Mouse (Mus musculus): ENCODE data around the gene Plp2.

The Plp2 gene

DNA sequence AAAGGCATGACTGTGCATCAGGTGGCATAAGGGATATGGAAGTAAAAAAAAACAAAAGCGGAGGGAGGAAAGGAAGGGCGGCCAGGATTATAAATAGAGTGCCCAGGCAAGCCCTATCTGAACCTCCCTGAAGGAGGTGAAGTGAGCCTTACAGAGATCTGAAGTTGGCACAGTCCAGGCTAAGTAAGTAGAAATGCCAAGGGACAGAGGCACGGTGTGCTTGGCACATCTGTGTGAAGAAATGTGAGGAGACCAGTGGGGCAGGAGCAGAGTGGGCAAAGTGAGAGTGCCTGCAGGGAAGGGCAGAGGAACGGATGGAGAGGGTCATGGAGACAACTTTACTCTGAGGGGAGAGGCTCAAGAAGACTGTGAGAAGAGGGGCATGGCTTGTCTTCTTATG is 10.1 kb downstream of the Plp2 start:
- DNase-seq (ENCODE audit: low spot score): no peak

DNA sequence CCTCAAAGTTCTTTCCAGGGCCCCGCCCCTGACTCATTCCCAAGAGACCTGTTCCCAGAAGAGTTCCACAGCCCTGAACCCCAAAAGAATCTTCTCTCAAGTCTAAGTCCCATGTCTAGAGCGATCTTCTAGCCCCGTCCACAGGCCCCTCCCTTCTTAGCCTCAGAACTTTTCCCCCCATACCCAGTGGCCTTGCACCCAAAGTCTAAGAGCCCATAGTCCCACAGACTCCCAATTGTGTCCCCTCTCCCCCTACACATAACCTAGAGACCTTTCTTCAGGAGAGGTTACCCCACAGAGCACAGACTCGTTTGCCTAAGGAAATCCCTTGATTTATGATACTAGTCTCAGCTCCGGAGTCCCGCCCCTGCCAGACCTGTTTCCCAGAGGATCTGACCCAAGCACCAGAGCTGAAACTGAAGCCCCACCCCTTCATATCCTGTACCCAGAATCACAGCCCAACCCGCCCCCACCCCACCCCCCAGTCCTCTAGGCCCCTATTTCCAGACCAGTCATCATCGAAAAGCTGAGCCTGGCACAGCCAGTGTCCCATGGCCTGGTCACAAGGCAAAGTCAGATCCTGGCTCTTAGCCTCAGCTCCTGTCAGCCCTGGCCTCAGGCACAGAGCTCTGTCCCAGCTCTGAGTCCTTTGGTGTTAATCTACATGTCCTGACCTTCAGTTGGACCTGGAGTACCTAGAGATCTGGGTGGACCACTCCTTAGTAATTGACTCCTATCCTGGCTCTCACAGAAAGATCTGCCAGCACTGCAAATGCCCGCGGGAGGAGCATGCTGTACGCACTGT is 12.2 kb downstream of the Plp2 start:
- no peak for DNase-seq (ENCODE audit: low spot score)

DNA sequence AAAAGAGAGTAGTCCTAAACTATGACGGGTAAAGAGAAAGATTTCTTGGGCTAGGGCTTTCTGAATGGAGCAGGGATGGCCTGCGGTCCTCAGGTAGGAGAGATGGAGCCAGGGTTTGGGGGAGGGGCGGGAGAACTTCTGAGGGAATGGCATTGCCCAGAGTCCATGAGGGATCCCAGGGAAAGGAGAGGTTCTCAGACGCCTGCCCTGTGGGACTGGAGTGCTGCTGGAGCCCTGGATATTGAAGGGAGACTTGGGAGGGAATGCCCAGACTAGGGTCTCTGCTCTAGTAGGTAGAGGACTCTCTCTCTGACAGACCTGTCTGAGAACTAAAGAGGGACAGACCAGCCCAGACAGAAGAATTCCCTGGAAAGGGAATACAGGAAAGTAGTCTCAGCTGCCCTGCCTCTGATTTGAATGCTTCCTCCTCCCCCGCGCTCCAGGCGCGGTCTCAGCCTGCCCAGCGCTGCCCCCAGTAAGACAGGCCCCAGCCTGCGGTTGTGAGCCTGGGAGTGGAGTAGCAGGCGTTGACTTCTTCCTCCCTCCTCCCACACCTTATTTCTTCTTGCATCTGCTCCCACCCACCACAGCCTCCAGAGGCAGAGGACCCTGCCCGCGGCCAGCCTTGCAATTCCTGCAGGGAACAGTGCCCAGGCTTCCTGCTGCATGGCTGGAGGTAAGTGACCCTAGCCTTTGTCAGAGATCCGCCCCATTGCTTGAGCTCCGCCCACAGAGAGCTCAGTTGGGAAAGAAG is 13.0 kb downstream of the Plp2 start:
- DNase-seq (ENCODE audit: low spot score): peak; percentile 63

DNA sequence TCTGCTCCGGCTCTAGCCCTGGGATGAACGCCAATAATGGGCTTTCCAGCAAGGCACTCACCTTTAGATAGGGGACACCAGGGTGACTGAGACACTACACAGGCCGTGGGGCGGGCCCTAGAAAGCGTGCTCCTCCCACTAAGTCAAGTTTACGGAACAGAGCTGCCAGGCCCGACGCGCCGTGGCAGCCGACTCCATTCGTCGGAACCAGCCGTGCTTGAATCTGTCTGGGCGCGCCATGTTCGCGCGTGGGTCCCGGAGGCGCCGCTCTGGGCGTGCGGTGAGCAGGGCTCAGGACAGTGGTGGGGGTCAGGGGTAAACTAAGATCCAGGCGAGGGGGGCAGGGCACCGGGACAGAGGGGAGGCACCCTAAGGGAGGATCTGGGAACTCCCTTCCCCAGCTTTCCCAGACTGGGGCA is 14.0 kb downstream of the Plp2 start, which contains the start of gene Prickle3:
Prickle3 (plus strand) TSS at position 40 of the 419 bp plus-strand sequence.
- no peak for DNase-seq (ENCODE audit: low spot score)

DNA sequence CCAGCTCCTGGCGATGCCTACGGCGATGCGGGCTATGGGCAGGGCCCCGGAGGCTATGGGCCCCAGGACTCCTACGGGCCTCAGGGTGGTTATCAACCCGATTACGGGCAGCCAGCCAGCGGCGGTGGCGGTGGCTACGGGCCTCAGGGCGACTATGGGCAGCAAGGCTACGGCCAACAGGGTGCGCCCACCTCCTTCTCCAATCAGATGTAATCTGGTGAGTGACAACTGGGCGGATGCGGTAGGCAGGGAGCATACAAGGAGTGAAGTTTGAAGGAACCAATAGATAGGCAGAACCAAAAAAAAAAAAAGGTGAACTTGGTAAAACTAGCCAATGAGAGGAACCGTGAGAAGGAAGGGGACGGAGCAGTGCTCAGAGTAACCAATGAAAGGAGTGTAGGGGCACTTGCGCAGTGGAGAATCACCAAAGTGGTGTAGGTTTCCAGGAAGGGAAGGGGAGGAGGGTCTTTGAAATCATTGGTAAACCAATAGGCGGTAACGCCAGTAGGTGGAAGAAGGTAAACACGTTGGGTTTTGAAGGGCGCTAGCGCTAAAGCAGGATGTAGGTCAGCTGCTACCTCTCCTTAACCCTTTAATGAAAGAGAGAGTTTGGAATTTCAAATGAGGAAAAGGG is 22.4 kb downstream of the Plp2 start:
- DNase-seq (ENCODE audit: low spot score): peak; percentile 89

DNA sequence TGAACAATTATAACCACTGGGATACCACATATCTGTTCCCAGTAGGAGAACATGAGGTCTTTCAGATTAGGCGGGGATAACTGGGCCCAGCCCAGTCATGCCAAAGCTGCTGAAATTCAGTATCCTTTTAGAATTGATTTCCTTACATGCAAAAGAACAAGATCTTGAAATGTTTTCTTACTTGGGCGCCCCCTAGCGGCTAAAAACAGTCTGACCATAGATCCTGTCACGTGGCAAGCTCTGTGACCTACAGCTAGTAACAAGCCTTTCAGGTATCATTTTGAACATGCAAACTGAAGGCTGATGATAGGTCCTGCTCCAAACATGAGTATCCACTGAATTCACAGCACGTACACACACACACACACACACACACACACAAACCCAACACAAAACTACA is 25.8 kb downstream of the Plp2 start:
- DNase-seq (ENCODE audit: low spot score): peak; percentile 88

DNA sequence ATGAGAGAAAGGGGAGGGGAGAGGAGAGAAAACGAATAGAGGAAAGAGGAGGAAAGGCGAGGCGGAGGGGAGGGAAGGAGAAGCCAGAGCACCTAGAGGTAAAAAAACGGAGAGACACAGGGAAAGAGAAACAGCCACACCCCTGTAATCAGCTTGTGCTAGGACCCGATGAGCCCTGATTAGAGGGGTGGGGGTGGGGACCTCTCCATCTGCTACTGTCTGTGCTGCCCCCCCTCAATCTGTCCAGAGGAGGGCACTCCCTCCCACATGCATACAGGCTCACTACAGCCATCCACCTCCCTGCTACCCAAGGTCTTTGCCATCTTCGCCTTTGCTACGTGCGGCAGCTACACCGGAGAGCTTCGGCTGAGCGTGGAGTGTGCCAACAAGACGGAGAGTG is 30.4 kb downstream of the Plp2 start:
- no peak for DNase-seq (ENCODE audit: low spot score)

DNA sequence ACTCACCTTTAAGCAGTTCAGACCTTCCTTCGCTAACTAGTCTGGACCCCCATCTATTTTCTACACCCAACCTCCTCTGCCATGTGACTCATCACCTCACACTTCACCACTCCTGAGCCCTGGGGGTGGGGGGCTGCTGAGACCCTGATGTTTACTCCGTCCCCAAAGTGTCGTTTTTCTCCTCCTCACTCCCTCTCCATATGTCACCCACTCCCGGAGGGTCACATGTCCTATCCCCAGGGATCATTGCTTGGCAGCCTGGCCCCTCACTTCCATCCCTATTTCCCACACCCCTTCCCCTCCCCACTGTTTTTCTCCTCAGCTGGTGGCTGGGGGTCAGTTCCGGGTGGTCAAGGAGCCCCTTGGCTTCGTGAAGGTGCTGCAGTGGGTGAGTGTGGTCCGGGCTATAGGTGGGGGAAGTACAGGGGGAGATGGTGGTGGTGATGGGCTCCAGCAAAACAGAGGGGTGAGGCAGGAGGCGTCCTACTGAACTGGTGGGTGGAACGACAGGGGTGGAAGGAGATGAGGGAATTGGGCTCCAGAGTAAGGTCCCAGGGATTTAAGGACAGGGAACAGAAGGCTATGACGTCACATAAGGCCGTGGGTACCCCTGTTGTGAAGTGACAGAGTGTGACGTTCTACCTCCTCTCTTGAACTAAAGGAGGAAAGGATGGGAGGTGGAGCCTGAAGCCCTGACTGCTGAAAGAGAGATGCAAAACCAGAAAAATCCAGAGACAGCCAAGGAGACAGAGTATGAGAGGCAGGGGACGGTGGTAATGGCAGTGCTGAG is 31.5 kb downstream of the Plp2 start:
- no peak for DNase-seq (ENCODE audit: low spot score)

DNA sequence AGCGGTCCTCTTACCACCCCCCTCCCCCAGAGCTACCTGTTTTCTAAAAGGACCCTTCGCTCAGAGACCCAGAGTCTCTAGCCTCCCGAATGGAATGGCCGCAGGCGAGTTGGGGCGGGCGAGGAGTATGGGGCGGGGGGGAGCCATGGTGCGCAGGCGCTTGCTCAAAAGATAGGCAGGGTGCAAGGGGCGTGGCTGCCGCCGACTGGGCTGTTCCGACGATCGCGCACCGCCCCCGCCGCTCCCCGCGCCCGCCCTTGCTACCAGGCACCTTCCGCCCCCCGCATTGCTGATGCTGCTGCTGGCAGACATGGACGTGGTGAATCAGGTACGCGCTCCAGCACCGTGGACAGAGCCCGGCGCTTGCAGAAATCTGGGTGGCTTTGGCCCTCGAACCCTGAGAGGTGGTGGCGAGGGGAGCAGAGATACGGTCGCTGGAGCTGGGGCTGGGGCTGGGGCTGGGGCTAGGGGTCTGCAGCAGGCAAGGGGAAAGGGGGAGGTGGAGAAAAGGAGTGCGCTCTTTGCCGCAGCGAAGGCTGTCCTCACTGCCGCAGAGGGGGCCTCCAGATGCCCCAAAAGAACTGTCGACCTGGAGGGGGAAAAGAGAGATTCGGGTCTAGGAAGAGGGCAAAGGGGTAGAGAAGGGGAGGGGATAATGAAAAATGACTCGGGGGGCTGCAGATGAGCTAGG is 32.6 kb downstream of the Plp2 start, which contains the start of gene Syp:
Syp (plus strand) TSS at position 71 of the 691 bp plus-strand sequence.
- peak; percentile 80 for DNase-seq (ENCODE audit: low spot score)

DNA sequence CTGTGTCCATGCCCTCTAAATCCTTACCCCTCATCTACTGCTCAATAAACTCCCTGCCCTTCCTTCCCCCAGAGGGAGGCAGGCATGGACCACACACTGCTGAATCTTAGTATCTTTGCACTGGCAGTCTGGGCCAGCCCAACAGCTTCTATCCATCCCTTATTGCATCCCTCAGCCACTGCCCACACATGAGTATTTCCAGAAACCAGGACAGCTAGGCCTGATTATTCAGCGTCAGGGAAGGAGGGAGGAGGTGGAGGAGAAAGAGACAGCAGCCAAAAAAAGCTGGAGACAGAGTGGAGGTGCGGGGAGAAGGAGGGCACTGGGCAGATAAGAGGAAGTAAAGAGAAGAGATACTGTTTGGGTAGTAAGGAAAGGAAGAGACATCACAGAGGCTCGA is 36.1 kb downstream of the Plp2 start:
- no peak for DNase-seq (ENCODE audit: low spot score)

DNA sequence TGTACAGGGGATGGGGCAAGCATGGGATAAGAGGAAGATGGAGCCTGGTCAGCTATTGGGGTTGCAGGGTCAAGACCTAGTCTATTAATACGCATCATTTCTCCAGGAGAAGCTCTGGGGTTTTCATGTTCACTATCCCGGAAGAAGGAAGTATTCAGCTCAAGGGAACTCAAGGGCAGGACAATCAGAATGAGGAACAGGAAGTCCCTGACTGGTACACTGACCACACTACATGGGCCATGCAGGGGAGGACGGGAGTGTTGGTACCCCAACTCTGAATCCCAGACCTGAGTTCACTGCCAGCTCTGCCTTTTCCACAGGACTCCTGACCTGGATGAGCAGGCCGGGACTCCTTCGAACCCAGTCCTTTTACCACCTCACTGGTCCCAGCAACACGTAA is 38.6 kb downstream of the Plp2 start:
- no peak for DNase-seq (ENCODE audit: low spot score)
